Mouse (Mus musculus): ENCODE results near the gene Ccnc.

DNA sequence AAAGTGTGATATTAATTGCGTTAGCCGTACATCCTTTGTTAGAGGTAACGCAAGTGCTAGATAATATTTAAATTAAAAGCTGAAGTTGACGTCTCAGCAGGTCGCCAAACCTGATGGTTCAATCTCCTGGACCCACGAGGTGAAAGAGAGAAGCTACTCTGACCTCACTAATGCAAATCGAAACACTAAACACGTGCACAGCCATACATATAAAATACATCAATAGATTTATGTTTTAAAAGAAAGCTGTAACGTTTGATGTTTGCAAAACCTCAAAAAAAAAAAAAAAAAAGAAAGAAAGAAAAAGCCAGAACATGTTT is 49.4 kb downstream of the Ccnc start:
- TF ChIP-seq POLR2A (IDR thresholded peaks at IDR 0.05; ENCODE audit: low read depth, low read length) (no peak), CTCF (IDR thresholded peaks at IDR 0.05; ENCODE audit: borderline replicate concordance, insufficient read depth, low read length) (no peak)

Data from embryonic fibroblast, embryonic 13.5 days (primary cell).